Mouse (Mus musculus): ENCODE measurements around the gene Rdh16f1. TPM values are rescaled to one million over a fixed set of nuclear protein-coding genes. Genes with fewer than 3 reads are reported as not detected.
A peak's percentile ranks its signal among the peaks of the same experiment; 100 is the strongest.
"Not testable (repeated sequence)": the region's sequence is repeated elsewhere in the genome, so short reads cannot be mapped to it uniquely, and the experiment has no call there.

Gene Rdh16f1
- polyA plus RNA-seq, 1 experiment from 2014 or later: 0.72 TPM

GRCm38 (mm10) chr10:127766564-127766963 is 7.0 kb downstream of the Rdh16f1 start:
- peaks cover 5% of the 10 kb centered on the region for H3K4me1 ChIP-seq (ENCODE audit: insufficient read depth, low read length)
- H3K4me3 ChIP-seq (ENCODE audit: low read length): no peak overlapping the region
- H3K9me3 ChIP-seq (ENCODE audit: low read length): no peaks in the 10 kb centered on the region
- peak; percentile 50; the same call in 1 of the 2 replicates for ATAC-seq (ENCODE audit: low FRiP score, low TSS enrichment)
- H3K27me3 ChIP-seq (ENCODE audit: insufficient read depth, low read length): no peaks in the 10 kb centered on the region
- peak overlapping the region; percentile 35; the same call in 1 of the 2 replicates for H3K27ac ChIP-seq (ENCODE audit: low read length)
- H3K36me3 ChIP-seq (ENCODE audit: insufficient read depth, low read length): no peaks in the 10 kb centered on the region
- H3K9ac ChIP-seq (replicated peaks; ENCODE audit: low read length): no peak overlapping the region
- no peak overlapping the region for H3K4me2 ChIP-seq (replicated peaks; ENCODE audit: low read depth, low read length)
- 68% methylated on average over 1 of the region's 1 CpGs for WGBS

DNA sequence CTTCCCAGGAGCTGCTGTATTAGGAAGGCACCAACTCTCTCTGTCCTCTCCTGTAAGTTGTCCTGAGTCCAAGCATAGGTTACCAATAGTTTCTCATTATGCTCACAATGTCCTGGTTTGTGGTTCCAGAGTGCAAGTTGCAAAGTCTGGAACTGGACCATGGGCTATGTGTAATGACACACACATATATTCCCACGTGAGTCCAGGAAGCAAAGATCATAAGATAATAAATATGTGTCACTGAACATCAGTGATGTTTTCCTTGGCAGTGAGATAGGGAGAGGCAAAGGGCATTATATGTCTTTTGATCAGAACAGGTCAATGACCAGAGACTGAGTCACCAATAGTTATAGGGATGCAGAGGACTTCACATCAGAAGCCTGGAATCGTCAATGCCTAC is 16.4 kb downstream of the Rdh16f1 start, which contains the start of gene Rdh9:
TSS of gene Rdh9 (plus strand) at position 376 of the 400 bp plus-strand sequence.
- Histone ChIP-seq H3K4me1 (ENCODE audit: insufficient read depth, low read length) (no peaks in the 10 kb centered on the region), H3K9me3 (ENCODE audit: low read length) (no peaks in the 10 kb centered on the region), H3K27ac (ENCODE audit: low read length) (no peak within 1 kb of the TSS), H3K4me2 (replicated peaks; ENCODE audit: low read depth, low read length) (no peak within 1 kb of the TSS), H3K9ac (replicated peaks; ENCODE audit: low read length) (no peak within 1 kb of the TSS), H3K4me3 (ENCODE audit: low read length) (no peak within 1 kb of the TSS), H3K36me3 (ENCODE audit: insufficient read depth, low read length) (no peaks in the 10 kb centered on the region), H3K27me3 (ENCODE audit: insufficient read depth, low read length) (no peaks in the 10 kb centered on the region)
- ATAC-seq (ENCODE audit: low FRiP score, low TSS enrichment): no peak
- 73% methylated on average over 2 of the region's 2 CpGs for WGBS

- not testable (repeated sequence) for ATAC-seq (ENCODE audit: low FRiP score, low TSS enrichment); H3K27me3 ChIP-seq (ENCODE audit: insufficient read depth, low read length)
- 97% methylated on average over 17 of the region's 17 CpGs for WGBS
Measured at GRCm38 (mm10) chr10:127782321-127782720, 22.7 kb downstream of the Rdh16f1 start.

GRCm38 (mm10) chr10:127785411-127785810 is 25.8 kb downstream of the Rdh16f1 start:
- H3K4me1 ChIP-seq (ENCODE audit: insufficient read depth, low read length); ATAC-seq (ENCODE audit: low FRiP score, low TSS enrichment); H3K27me3 ChIP-seq (ENCODE audit: insufficient read depth, low read length); H3K4me2 ChIP-seq (replicated peaks; ENCODE audit: low read depth, low read length); H3K9ac ChIP-seq (replicated peaks; ENCODE audit: low read length); H3K27ac ChIP-seq (ENCODE audit: low read length); H3K9me3 ChIP-seq (ENCODE audit: low read length); H3K36me3 ChIP-seq (ENCODE audit: insufficient read depth, low read length); H3K4me3 ChIP-seq (ENCODE audit: low read length): not testable (repeated sequence)
- WGBS: 86% methylated on average over 1 of the region's 1 CpGs

More at GRCm38 (mm10) chr10:127782321-127782720, 22.7 kb downstream of the Rdh16f1 start:
- not testable (repeated sequence) for H3K4me2 ChIP-seq (replicated peaks; ENCODE audit: low read depth, low read length); H3K4me1 ChIP-seq (ENCODE audit: insufficient read depth, low read length); H3K9me3 ChIP-seq (ENCODE audit: low read length); H3K9ac ChIP-seq (replicated peaks; ENCODE audit: low read length); H3K4me3 ChIP-seq (ENCODE audit: low read length); H3K27ac ChIP-seq (ENCODE audit: low read length); H3K36me3 ChIP-seq (ENCODE audit: insufficient read depth, low read length)

GRCm38 (mm10) chr10:127799295-127799694 is 39.7 kb downstream of the Rdh16f1 start:
- H3K27me3 ChIP-seq (ENCODE audit: insufficient read depth, low read length): no peaks in the 10 kb centered on the region
- 80% methylated on average over 1 of the region's 1 CpGs for WGBS
- peak; percentile 59; the same call in 1 of the 2 replicates for ATAC-seq (ENCODE audit: low FRiP score, low TSS enrichment)
- H3K4me2 ChIP-seq (replicated peaks; ENCODE audit: low read depth, low read length): no peak overlapping the region
- no peak overlapping the region for H3K27ac ChIP-seq (ENCODE audit: low read length)
- H3K4me1 ChIP-seq (ENCODE audit: insufficient read depth, low read length): no peaks in the 10 kb centered on the region
- H3K9me3 ChIP-seq (ENCODE audit: low read length): peaks cover 4% of the 10 kb centered on the region
- H3K9ac ChIP-seq (replicated peaks; ENCODE audit: low read length): no peak overlapping the region
- H3K4me3 ChIP-seq (ENCODE audit: low read length): no peak overlapping the region
- H3K36me3 ChIP-seq (ENCODE audit: insufficient read depth, low read length): no peaks in the 10 kb centered on the region

- Histone ChIP-seq H3K36me3 (ENCODE audit: insufficient read depth, low read length) (no peaks in the 10 kb centered on the region), H3K4me3 (ENCODE audit: low read length) (no peak within 1 kb of the TSS), H3K4me1 (ENCODE audit: insufficient read depth, low read length) (no peaks in the 10 kb centered on the region), H3K4me2 (replicated peaks; ENCODE audit: low read depth, low read length) (no peak within 1 kb of the TSS), H3K27ac (ENCODE audit: low read length) (no peak within 1 kb of the TSS), H3K9ac (replicated peaks; ENCODE audit: low read length) (no peak within 1 kb of the TSS), H3K9me3 (ENCODE audit: low read length) (peaks cover 4% of the 10 kb centered on the region), H3K27me3 (ENCODE audit: insufficient read depth, low read length) (no peaks in the 10 kb centered on the region)
- WGBS: 78% methylated on average over 6 of the region's 6 CpGs
- ATAC-seq (ENCODE audit: low FRiP score, low TSS enrichment): no peak
Measured at GRCm38 (mm10) chr10:127800891-127801290, 41.3 kb downstream of the Rdh16f1 start, which contains the start of gene Rdh16. Rdh16 (plus strand) TSS chr10:127801152.

GRCm38 (mm10) chr10:127801612-127802011 is 42.0 kb downstream of the Rdh16f1 start:
- Histone ChIP-seq H3K4me3 (ENCODE audit: low read length) (no peak overlapping the region), H3K9ac (replicated peaks; ENCODE audit: low read length) (no peak overlapping the region), H3K9me3 (ENCODE audit: low read length) (peaks cover 1% of the 10 kb centered on the region), H3K36me3 (ENCODE audit: insufficient read depth, low read length) (no peaks in the 10 kb centered on the region), H3K27me3 (ENCODE audit: insufficient read depth, low read length) (no peaks in the 10 kb centered on the region), H3K4me1 (ENCODE audit: insufficient read depth, low read length) (no peaks in the 10 kb centered on the region), H3K4me2 (replicated peaks; ENCODE audit: low read depth, low read length) (no peak overlapping the region), H3K27ac (ENCODE audit: low read length) (no peak overlapping the region)
- ATAC-seq (ENCODE audit: low FRiP score, low TSS enrichment): no peak
- WGBS: 86% methylated on average over 2 of the region's 2 CpGs

GRCm38 (mm10) chr10:127802236-127802635 is 42.6 kb downstream of the Rdh16f1 start:
- H3K9me3 ChIP-seq (ENCODE audit: low read length): no peaks in the 10 kb centered on the region
- H3K4me1 ChIP-seq (ENCODE audit: insufficient read depth, low read length): no peaks in the 10 kb centered on the region
- no peak for ATAC-seq (ENCODE audit: low FRiP score, low TSS enrichment)
- H3K9ac ChIP-seq (replicated peaks; ENCODE audit: low read length): no peak overlapping the region
- no peak overlapping the region for H3K4me3 ChIP-seq (ENCODE audit: low read length)
- H3K36me3 ChIP-seq (ENCODE audit: insufficient read depth, low read length): no peaks in the 10 kb centered on the region
- H3K27ac ChIP-seq (ENCODE audit: low read length): no peak overlapping the region
- no peaks in the 10 kb centered on the region for H3K27me3 ChIP-seq (ENCODE audit: insufficient read depth, low read length)
- H3K4me2 ChIP-seq (replicated peaks; ENCODE audit: low read depth, low read length): no peak overlapping the region
- WGBS: 80% methylated on average over 5 of the region's 5 CpGs

GRCm38 (mm10) chr10:127804416-127804815 is 44.8 kb downstream of the Rdh16f1 start:
- no peaks in the 10 kb centered on the region for H3K36me3 ChIP-seq (ENCODE audit: insufficient read depth, low read length)
- no peak overlapping the region for H3K4me3 ChIP-seq (ENCODE audit: low read length)
- no peaks in the 10 kb centered on the region for H3K4me1 ChIP-seq (ENCODE audit: insufficient read depth, low read length)
- ATAC-seq (ENCODE audit: low FRiP score, low TSS enrichment): no peak
- no peaks in the 10 kb centered on the region for H3K27me3 ChIP-seq (ENCODE audit: insufficient read depth, low read length)
- H3K27ac ChIP-seq (ENCODE audit: low read length): no peak overlapping the region
- WGBS: 62% methylated on average over 7 of the region's 7 CpGs
- H3K9me3 ChIP-seq (ENCODE audit: low read length): no peaks in the 10 kb centered on the region
- H3K4me2 ChIP-seq (replicated peaks; ENCODE audit: low read depth, low read length): no peak overlapping the region
- no peak overlapping the region for H3K9ac ChIP-seq (replicated peaks; ENCODE audit: low read length)

DNA sequence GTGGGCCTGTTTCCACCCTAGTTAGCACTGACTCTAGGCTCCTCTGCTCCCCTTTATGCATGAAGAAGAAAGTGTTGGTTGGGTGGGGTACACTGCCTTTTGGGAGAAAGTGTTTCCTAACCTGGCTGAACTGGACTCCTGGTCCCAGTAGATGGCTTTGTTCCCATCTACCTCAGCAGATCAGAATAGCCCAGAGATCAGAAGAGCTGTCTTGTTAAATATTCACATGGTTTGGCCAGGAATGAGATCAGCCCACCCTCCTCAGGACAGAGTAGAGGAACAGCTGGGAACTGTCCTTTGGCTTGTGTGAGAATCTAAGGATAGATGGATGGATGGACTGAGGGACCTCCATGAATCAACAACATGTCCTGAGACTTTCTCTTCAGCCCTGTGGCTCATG is 56.3 kb downstream of the Rdh16f1 start:
- no peaks in the 10 kb centered on the region for H3K27me3 ChIP-seq (ENCODE audit: insufficient read depth, low read length)
- no peaks in the 10 kb centered on the region for H3K4me1 ChIP-seq (ENCODE audit: insufficient read depth, low read length)
- no peak overlapping the region for H3K4me2 ChIP-seq (replicated peaks; ENCODE audit: low read depth, low read length)
- ATAC-seq (ENCODE audit: low FRiP score, low TSS enrichment): no peak
- H3K36me3 ChIP-seq (ENCODE audit: insufficient read depth, low read length): no peaks in the 10 kb centered on the region
- H3K27ac ChIP-seq (ENCODE audit: low read length): no peak overlapping the region
- H3K9me3 ChIP-seq (ENCODE audit: low read length): peaks cover 7% of the 10 kb centered on the region
- no peak overlapping the region for H3K4me3 ChIP-seq (ENCODE audit: low read length)
- H3K9ac ChIP-seq (replicated peaks; ENCODE audit: low read length): no peak overlapping the region

Data from kidney, embryonic 16.5 days (tissue).